Mouse (Mus musculus): ENCODE results near the gene Rhobtb1. TPM values are rescaled to one million over a fixed set of nuclear protein-coding genes. Genes with fewer than 3 reads are reported as not detected.

Gene Rhobtb1
- total and polyA plus RNA-seq, 2 experiments from 2014 or later = 12.1 to 16.9 TPM

- ATAC-seq (no peak), DNase-seq (no peak)
- peak overlapping the region; percentile 98 for H3K9ac ChIP-seq
- no peaks in the 10 kb centered on the region for H3K27me3 ChIP-seq (ENCODE audit: insufficient read depth, low read length)
- no peaks in the 10 kb centered on the region for H3K9me3 ChIP-seq (ENCODE audit: low read length)
- peaks cover 3% of the 10 kb centered on the region; the same call in 1 of the 2 replicates for H3K36me3 ChIP-seq (ENCODE audit: insufficient read depth)
- peaks cover 10% of the 10 kb centered on the region for H3K4me1 ChIP-seq (ENCODE audit: insufficient read depth)
- 20% methylated on average over 5 of the region's 5 CpGs for WGBS
- no peak for TF ChIP-seq CTCF (IDR thresholded peaks at IDR 0.05; ENCODE audit: low read depth)
- peak overlapping the region; percentile 87 for H3K4me2 ChIP-seq (ENCODE audit: low read depth)
- H3K4me3 ChIP-seq (ENCODE audit: low read depth, low read length) = peak overlapping the region; percentile 84
- no peak overlapping the region for H3K27ac ChIP-seq (ENCODE audit: low read depth, low read length)
Observed at GRCm38 (mm10) chr10:69213986-69214385, 62.8 kb downstream of the Rhobtb1 start.

- Histone ChIP-seq H3K36me3 (ENCODE audit: insufficient read depth) (peaks cover 3% of the 10 kb centered on the region; the same call in 1 of the 2 replicates), H3K27me3 (ENCODE audit: insufficient read depth, low read length) (no peaks in the 10 kb centered on the region), H3K4me3 (ENCODE audit: low read depth, low read length) (no peak overlapping the region), H3K27ac (ENCODE audit: low read depth, low read length) (no peak overlapping the region), H3K4me2 (ENCODE audit: low read depth) (no peak overlapping the region), H3K9ac (no peak overlapping the region), H3K9me3 (ENCODE audit: low read length) (no peaks in the 10 kb centered on the region), H3K4me1 (ENCODE audit: insufficient read depth) (peaks cover under 1% of the 10 kb centered on the region; the same call in 1 of the 2 replicates)
- no peak for TF ChIP-seq CTCF (IDR thresholded peaks at IDR 0.05; ENCODE audit: low read depth)
- ATAC-seq = no peak
- 97% methylated on average over 4 of the region's 4 CpGs for WGBS
- DNase-seq = no peak
Observed at GRCm38 (mm10) chr10:69217127-69217690, 66.0 kb downstream of the Rhobtb1 start.

GRCm38 (mm10) chr10:69218458-69219288 lies 67.4 kb downstream of the Rhobtb1 start:
- peaks cover 3% of the 10 kb centered on the region; the same call in 1 of the 2 replicates for H3K36me3 ChIP-seq (ENCODE audit: insufficient read depth)

GRCm38 (mm10) chr10:69219289-69219626 lies 68.0 kb downstream of the Rhobtb1 start:
- H3K9me3 ChIP-seq (ENCODE audit: low read length) = no peaks in the 10 kb centered on the region
- no peak overlapping the region for H3K9ac ChIP-seq
- H3K27ac ChIP-seq (ENCODE audit: low read depth, low read length) = no peak overlapping the region
- no peaks in the 10 kb centered on the region for H3K27me3 ChIP-seq (ENCODE audit: insufficient read depth, low read length)
- H3K4me3 ChIP-seq (ENCODE audit: low read depth, low read length) = no peak overlapping the region
- TF ChIP-seq CTCF (IDR thresholded peaks at IDR 0.05; ENCODE audit: low read depth) = no peak
- H3K4me2 ChIP-seq (ENCODE audit: low read depth) = no peak overlapping the region
- ATAC-seq (no peak), DNase-seq (no peak)
- 91% methylated on average over 2 of the region's 2 CpGs for WGBS
- H3K4me1 ChIP-seq (ENCODE audit: insufficient read depth) = no peaks in the 10 kb centered on the region
- peaks cover 3% of the 10 kb centered on the region; the same call in 1 of the 2 replicates for H3K36me3 ChIP-seq (ENCODE audit: insufficient read depth)

More at GRCm38 (mm10) chr10:69218458-69219288, 67.4 kb downstream of the Rhobtb1 start:
- Histone ChIP-seq H3K27ac (ENCODE audit: low read depth, low read length) (no peak overlapping the region), H3K4me3 (ENCODE audit: low read depth, low read length) (no peak overlapping the region), H3K27me3 (ENCODE audit: insufficient read depth, low read length) (no peaks in the 10 kb centered on the region), H3K9ac (no peak overlapping the region), H3K4me2 (ENCODE audit: low read depth) (no peak overlapping the region), H3K9me3 (ENCODE audit: low read length) (no peaks in the 10 kb centered on the region), H3K4me1 (ENCODE audit: insufficient read depth) (no peaks in the 10 kb centered on the region)
- no peak for ATAC-seq
- no peak for DNase-seq
- 93% methylated on average over 14 of the region's 14 CpGs for WGBS
- no peak for TF ChIP-seq CTCF (IDR thresholded peaks at IDR 0.05; ENCODE audit: low read depth)

- Histone ChIP-seq H3K36me3 (ENCODE audit: insufficient read depth) (peaks cover 3% of the 10 kb centered on the region; the same call in 1 of the 2 replicates), H3K4me2 (ENCODE audit: low read depth) (no peak overlapping the region), H3K9me3 (ENCODE audit: low read length) (no peaks in the 10 kb centered on the region), H3K4me3 (ENCODE audit: low read depth, low read length) (no peak overlapping the region), H3K27me3 (ENCODE audit: insufficient read depth, low read length) (no peaks in the 10 kb centered on the region), H3K9ac (no peak overlapping the region), H3K27ac (ENCODE audit: low read depth, low read length) (no peak overlapping the region), H3K4me1 (ENCODE audit: insufficient read depth) (no peaks in the 10 kb centered on the region)
- WGBS = 88% methylated on average over 6 of the region's 6 CpGs
- DNase-seq = no peak
- no peak for ATAC-seq
- TF ChIP-seq CTCF (IDR thresholded peaks at IDR 0.05; ENCODE audit: low read depth) = no peak
Observed at GRCm38 (mm10) chr10:69220296-69220695, 69.1 kb downstream of the Rhobtb1 start.

GRCm38 (mm10) chr10:69221148-69221547 lies 69.9 kb downstream of the Rhobtb1 start:
- ATAC-seq (no peak), DNase-seq (no peak)
- no peak for TF ChIP-seq CTCF (IDR thresholded peaks at IDR 0.05; ENCODE audit: low read depth)
- no peaks in the 10 kb centered on the region for H3K9me3 ChIP-seq (ENCODE audit: low read length)
- H3K4me3 ChIP-seq (ENCODE audit: low read depth, low read length) = no peak overlapping the region
- H3K36me3 ChIP-seq (ENCODE audit: insufficient read depth) = peaks cover 3% of the 10 kb centered on the region; the same call in 1 of the 2 replicates
- WGBS = 97% methylated on average over 9 of the region's 9 CpGs
- H3K27ac ChIP-seq (ENCODE audit: low read depth, low read length) = no peak overlapping the region
- H3K9ac ChIP-seq = no peak overlapping the region
- H3K4me1 ChIP-seq (ENCODE audit: insufficient read depth) = no peaks in the 10 kb centered on the region
- H3K27me3 ChIP-seq (ENCODE audit: insufficient read depth, low read length) = no peaks in the 10 kb centered on the region
- H3K4me2 ChIP-seq (ENCODE audit: low read depth) = no peak overlapping the region

GRCm38 (mm10) chr10:69221955-69222354 lies 70.7 kb downstream of the Rhobtb1 start:
- Histone ChIP-seq H3K36me3 (ENCODE audit: insufficient read depth) (no peaks in the 10 kb centered on the region; the same call in 1 of the 2 replicates), H3K27ac (ENCODE audit: low read depth, low read length) (no peak overlapping the region), H3K27me3 (ENCODE audit: insufficient read depth, low read length) (no peaks in the 10 kb centered on the region), H3K9me3 (ENCODE audit: low read length) (no peaks in the 10 kb centered on the region), H3K4me2 (ENCODE audit: low read depth) (no peak overlapping the region), H3K4me3 (ENCODE audit: low read depth, low read length) (no peak overlapping the region), H3K9ac (no peak overlapping the region), H3K4me1 (ENCODE audit: insufficient read depth) (no peaks in the 10 kb centered on the region)
- TF ChIP-seq CTCF (IDR thresholded peaks at IDR 0.05; ENCODE audit: low read depth) = no peak
- 87% methylated on average over 3 of the region's 3 CpGs for whole genome bisulfite sequencing
- ATAC-seq (no peak), DNase-seq (no peak)

Measured in forebrain, postnatal 0 days (tissue).